Mouse (Mus musculus) MEL (cell line): Measurements from ENCODE around the gene Prps1. TPM values are rescaled to one million over a fixed set of nuclear protein-coding genes. Genes with fewer than 3 reads are reported as not detected.

Source experiments
- DNase-seq: peaks from one replicate; pipeline ENCODE4 v3.0.0; 2011; ENCODE audit warnings: low read depth, low spot score
- H3K27ac ChIP-seq: 2 replicates; pipeline ENCODE4 v1.5.1; 2012; ENCODE audit warnings: low read depth, mild to moderate bottlenecking, control low read depth, low read length, moderate library complexity; ENCODE audit not compliant: control insufficient read depth
- H3K27me3 ChIP-seq, 2 experiments: fragments of 150-350 bp in 1 of 2; sonication (generic) in 1 of 2; 2 replicates each; pipeline ENCODE4 v1.6.1; 2012; ENCODE audit warnings: low read length in 2 of 2, mild to moderate bottlenecking in 2 of 2, improper control_type of control experiment in 1 of 2, moderate library complexity in 1 of 2; ENCODE audit not compliant: insufficient read depth in 2 of 2, control insufficient read depth in 1 of 2
- H3K36me3 ChIP-seq, 2 experiments: 2 replicates each; pipeline ENCODE4 v1.6.1; 2012 to 2014; ENCODE audit warnings: low read length in 2 of 2, improper control_type of control experiment in 1 of 2, inconsistent platforms in 1 of 2, mild to moderate bottlenecking in 1 of 2; ENCODE audit not compliant: insufficient read depth in 2 of 2, control insufficient read depth in 1 of 2
- H3K4me1 ChIP-seq, 2 experiments: fragments of 150-350 bp in 1 of 2; sonication (generic) in 1 of 2; 2 replicates each; pipeline ENCODE4 v1.6.1; 2012; ENCODE audit warnings: low read length in 2 of 2, improper control_type of control experiment in 1 of 2, mild to moderate bottlenecking in 1 of 2; ENCODE audit not compliant: insufficient read depth in 2 of 2, control insufficient read depth in 1 of 2
- H3K4me3 ChIP-seq, 2 experiments: fragments of 150-350 bp in 1 of 2; sonication (generic) in 1 of 2; 2 replicates each; pipeline ENCODE4 v1.5.1; 2012; ENCODE audit warnings: low read depth in 2 of 2, low read length in 2 of 2, mild to moderate bottlenecking in 2 of 2, moderate library complexity in 2 of 2, control low read depth in 1 of 2, improper control_type of control experiment in 1 of 2; ENCODE audit not compliant: control insufficient read depth in 1 of 2, insufficient read depth in 1 of 2
- H3K79me2 ChIP-seq: 2 replicates; pipeline ENCODE4 v1.6.1; 2012; ENCODE audit warnings: mild to moderate bottlenecking, low read length, moderate library complexity; ENCODE audit not compliant: control insufficient read depth, poor library complexity, insufficient read depth
- H3K9ac ChIP-seq: 2 replicates; pipeline ENCODE4 v1.6.1; 2012; ENCODE audit warnings: low read depth, mild to moderate bottlenecking, control low read depth, low read length, moderate library complexity; ENCODE audit not compliant: control insufficient read depth, poor library complexity, severe bottlenecking
- H3K9me3 ChIP-seq: fragments of 150-350 bp; sonication (generic); replicated peaks from 2 replicates; pipeline ENCODE4 v1.6.1; 2012; ENCODE audit warnings: mild to moderate bottlenecking, low read length, improper control_type of control experiment, moderate library complexity; ENCODE audit not compliant: insufficient read depth
- BHLHE40 ChIP-seq: IDR thresholded peaks from 2 replicates; pipeline ENCODE4 v1.6.1; 2012; ENCODE audit warnings: low read depth, mild to moderate bottlenecking, inconsistent platforms, low read length, improper control_type of control experiment, borderline replicate concordance
- CHD1 ChIP-seq: IDR thresholded peaks from 2 replicates; pipeline ENCODE4 v1.6.1; 2012; ENCODE audit warnings: low read depth, mild to moderate bottlenecking, inconsistent platforms, low read length, improper control_type of control experiment
- CHD2 ChIP-seq: IDR thresholded peaks from 2 replicates; pipeline ENCODE4 v1.6.1; 2011; ENCODE audit warnings: low read length, improper control_type of control experiment
- CTCF ChIP-seq, 3 experiments: IDR thresholded peaks in 2 of 3; conservative IDR thresholded peaks in 1 of 3; 2 replicates each; pipeline ENCODE4 v1.5.1; 2011 to 2012; ENCODE audit warnings: low read length in 3 of 3, low read depth in 2 of 3, mild to moderate bottlenecking in 2 of 3, improper control_type of control experiment in 1 of 3, inconsistent platforms in 1 of 3, mixed read lengths in 1 of 3, moderate library complexity in 1 of 3; ENCODE audit not compliant: control insufficient read depth in 1 of 3, insufficient read depth in 1 of 3, poor library complexity in 1 of 3, severe bottlenecking in 1 of 3
- E2F4 ChIP-seq: IDR thresholded peaks from 2 replicates; pipeline ENCODE4 v1.6.1; 2011; ENCODE audit warnings: low read depth, low read length, improper control_type of control experiment, borderline replicate concordance
- ELF1 ChIP-seq: IDR thresholded peaks from 2 replicates; pipeline ENCODE4 v1.6.1; 2014; ENCODE audit warnings: low read depth, mild to moderate bottlenecking, inconsistent platforms, low read length, improper control_type of control experiment, moderate library complexity
- EP300 ChIP-seq, 2 experiments: IDR thresholded peaks; 2 replicates each; pipeline ENCODE4 v1.6.1; 2011; ENCODE audit warnings: improper control_type of control experiment in 2 of 2, low read length in 2 of 2, low read depth in 1 of 2, mild to moderate bottlenecking in 1 of 2
- ETS1 ChIP-seq: IDR thresholded peaks from 2 replicates; pipeline ENCODE4 v1.6.1; 2012; ENCODE audit warnings: low read depth, mild to moderate bottlenecking, inconsistent platforms, low read length, improper control_type of control experiment, moderate library complexity
- GABPA ChIP-seq: IDR thresholded peaks from 2 replicates; pipeline ENCODE4 v1.6.1; 2012; ENCODE audit warnings: low read depth, mild to moderate bottlenecking, inconsistent platforms, low read length, improper control_type of control experiment, moderate library complexity
- GATA1 ChIP-seq: IDR thresholded peaks from 2 replicates; pipeline ENCODE4 v1.6.1; 2011; ENCODE audit warnings: low read depth, low read length, improper control_type of control experiment
- HCFC1 ChIP-seq: IDR thresholded peaks from 2 replicates; pipeline ENCODE4 v1.6.1; 2012; ENCODE audit warnings: low read depth, mild to moderate bottlenecking, inconsistent platforms, low read length, improper control_type of control experiment, moderate library complexity
- KAT2A ChIP-seq: conservative IDR thresholded peaks from 2 replicates; pipeline ENCODE4 v1.6.1; 2012; ENCODE audit warnings: low read depth, low read length, improper control_type of control experiment, inconsistent platforms
- MAFK ChIP-seq: IDR thresholded peaks from 2 replicates; pipeline ENCODE4 v1.6.1; 2011; ENCODE audit warnings: low read depth, mild to moderate bottlenecking, low read length, improper control_type of control experiment, borderline replicate concordance
- MAX ChIP-seq: IDR thresholded peaks from 2 replicates; pipeline ENCODE4 v1.6.1; 2011; ENCODE audit warnings: low read length, improper control_type of control experiment
- MAZ ChIP-seq: IDR thresholded peaks from 2 replicates; pipeline ENCODE4 v1.6.1; 2012; ENCODE audit warnings: low read depth, mild to moderate bottlenecking, inconsistent platforms, low read length, improper control_type of control experiment
- MEF2A ChIP-seq: IDR thresholded peaks from 2 replicates; pipeline ENCODE4 v1.6.1; 2014; ENCODE audit warnings: low read depth, mild to moderate bottlenecking, inconsistent platforms, low read length, improper control_type of control experiment; ENCODE audit not compliant: poor library complexity, insufficient replicate concordance, severe bottlenecking; ENCODE audit errors: extremely low read depth
- MXI1 ChIP-seq: IDR thresholded peaks from 2 replicates; pipeline ENCODE4 v1.6.1; 2011; ENCODE audit warnings: mild to moderate bottlenecking, low read depth, low read length, improper control_type of control experiment
- MYB ChIP-seq: IDR thresholded peaks from 2 replicates; pipeline ENCODE4 v1.6.1; 2011; ENCODE audit warnings: mild to moderate bottlenecking, low read depth, low read length, improper control_type of control experiment
- MYC ChIP-seq: IDR thresholded peaks from 2 replicates; pipeline ENCODE4 v1.6.1; 2011; ENCODE audit warnings: low read depth, mild to moderate bottlenecking, low read length, improper control_type of control experiment, moderate library complexity
- NELFE ChIP-seq: IDR thresholded peaks from 2 replicates; pipeline ENCODE4 v1.6.1; 2011; ENCODE audit warnings: low read depth, low read length, improper control_type of control experiment
- NRF1 ChIP-seq: IDR thresholded peaks from 2 replicates; pipeline ENCODE4 v1.6.1; 2014; ENCODE audit warnings: low read depth, mild to moderate bottlenecking, inconsistent platforms, low read length, improper control_type of control experiment, moderate library complexity; ENCODE audit not compliant: poor library complexity, insufficient read depth, severe bottlenecking
- POLR2A ChIP-seq, 2 experiments: IDR thresholded peaks; 2 replicates each; pipeline ENCODE4 v1.6.1; 2011 to 2012; ENCODE audit warnings: low read length in 2 of 2, mild to moderate bottlenecking in 2 of 2, control low read depth in 1 of 2, improper control_type of control experiment in 1 of 2, low read depth in 1 of 2, moderate library complexity in 1 of 2; ENCODE audit not compliant: control insufficient read depth in 1 of 2, insufficient read depth in 1 of 2, poor library complexity in 1 of 2
- POLR2AphosphoS2 ChIP-seq: IDR thresholded peaks from 2 replicates; pipeline ENCODE4 v1.6.1; 2011; ENCODE audit warnings: low read length, improper control_type of control experiment
- POLR2AphosphoS5 ChIP-seq: IDR thresholded peaks from 2 replicates; pipeline ENCODE4 v1.6.1; 2012; ENCODE audit warnings: low read depth, borderline replicate concordance, mild to moderate bottlenecking, inconsistent platforms, low read length, moderate library complexity, mixed read lengths
- RAD21 ChIP-seq: IDR thresholded peaks from 2 replicates; pipeline ENCODE4 v1.6.1; 2011; ENCODE audit warnings: mild to moderate bottlenecking, low read depth, low read length, improper control_type of control experiment
- RCOR1 ChIP-seq: IDR thresholded peaks from 2 replicates; pipeline ENCODE4 v1.6.1; 2012; ENCODE audit warnings: low read depth, mild to moderate bottlenecking, inconsistent platforms, low read length, improper control_type of control experiment
- SMC3 ChIP-seq: IDR thresholded peaks from 2 replicates; pipeline ENCODE4 v1.6.1; 2011; ENCODE audit warnings: low read depth, low read length, improper control_type of control experiment
- TBP ChIP-seq: IDR thresholded peaks from 2 replicates; pipeline ENCODE4 v1.8.0; 2011; ENCODE audit warnings: low read depth, low read length, improper control_type of control experiment
- TCF12 ChIP-seq: IDR thresholded peaks from 2 replicates; pipeline ENCODE4 v1.6.1; 2014; ENCODE audit warnings: low read depth, mild to moderate bottlenecking, inconsistent platforms, low read length, improper control_type of control experiment, moderate library complexity
- UBTF ChIP-seq: IDR thresholded peaks from 2 replicates; pipeline ENCODE4 v1.6.1; 2012; ENCODE audit warnings: low read depth, mild to moderate bottlenecking, inconsistent platforms, low read length, improper control_type of control experiment, moderate library complexity, borderline replicate concordance; ENCODE audit not compliant: insufficient read depth
- USF1 ChIP-seq: IDR thresholded peaks from 2 replicates; pipeline ENCODE4 v1.6.1; 2014; ENCODE audit warnings: low read depth, mild to moderate bottlenecking, inconsistent platforms, low read length, improper control_type of control experiment, moderate library complexity
- USF2 ChIP-seq, 2 experiments: IDR thresholded peaks; 2 replicates each; pipeline ENCODE4 v1.6.1; 2011 to 2012; ENCODE audit warnings: improper control_type of control experiment in 2 of 2, low read length in 2 of 2, borderline replicate concordance in 1 of 2, inconsistent platforms in 1 of 2, low read depth in 1 of 2, mild to moderate bottlenecking in 1 of 2; ENCODE audit not compliant: insufficient read depth in 1 of 2
- ZC3H11A ChIP-seq: IDR thresholded peaks from 2 replicates; pipeline ENCODE4 v1.6.1; 2012; ENCODE audit warnings: low read depth, mild to moderate bottlenecking, inconsistent platforms, low read length, improper control_type of control experiment
- ZKSCAN1 ChIP-seq: IDR thresholded peaks from 2 replicates; pipeline ENCODE4 v1.6.1; 2012; ENCODE audit warnings: low read depth, mild to moderate bottlenecking, inconsistent platforms, low read length, improper control_type of control experiment, moderate library complexity
- ZMIZ1 ChIP-seq: IDR thresholded peaks from 2 replicates; pipeline ENCODE4 v1.6.1; 2012; ENCODE audit warnings: low read depth, mild to moderate bottlenecking, inconsistent platforms, low read length, improper control_type of control experiment, moderate library complexity
- ZNF384 ChIP-seq: IDR thresholded peaks from 2 replicates; pipeline ENCODE4 v1.6.1; 2012; ENCODE audit warnings: low read depth, mild to moderate bottlenecking, inconsistent platforms, low read length, improper control_type of control experiment
- polyA plus RNA-seq, 2 experiments: library from polyadenylated mRNA; stranded (reverse) in 1 of 2; unstranded in 1 of 2; fragments of >175 nt in 1 of 2; fragments of >200 nt in 1 of 2; gene quantifications; 2 replicates each; pipeline versions ENCODE4 v1.2.1 to v1.2.4; 2012; ENCODE audit warnings: low replicate concordance in 2 of 2, low read depth in 1 of 2; ENCODE audit not compliant: insufficient read length in 2 of 2, insufficient read depth in 1 of 2, missing spikeins in 1 of 2
- total RNA-seq: library from RNA; depleted of rRNA; stranded (reverse); fragments of 300-350 nt; gene quantifications from 2 replicates; pipeline ENCODE4 v1.2.3, GENCODE M21; 2012; rRNA removed

Gene Prps1
- 110 and 113 TPM in 2 replicates for total RNA-seq
- 100 to 1,000 TPM in 1 of 2 experiments, not detected in 1; 172 TPM for polyA plus RNA-seq

- Histone ChIP-seq H3K27ac (peak within 1 kb of the TSS; percentile 64), H3K27me3 (no peaks in the 10 kb centered on the region; a peak in 1 of 4 replicates), H3K9me3 (no peaks in the 10 kb centered on the region), H3K36me3 (peaks cover 0 to 14% of the 10 kb centered on the region in 2 experiments; a peak in 2 of 4 replicates), H3K79me2 (peaks cover 44% of the 10 kb centered on the region), H3K9ac (peak within 1 kb of the TSS; percentile 91), H3K4me1 (peaks cover 3 to 5% of the 10 kb centered on the region in 2 experiments; a peak in 2 of 4 replicates), H3K4me3 (peak within 1 kb of the TSS; percentile 83 to 95)
- peak; percentile 96 for DNase-seq
- peak; percentile 33 for TF ChIP-seq MAX
- TF ChIP-seq NELFE: peak; percentile 85
- 0 out of 2 replicates have a peak, but pooled peaks have one; percentile 24 for TF ChIP-seq TCF12
- peak; percentile 78 for TF ChIP-seq NRF1
- no peak for TF ChIP-seq MAZ
- no peak for TF ChIP-seq MXI1
- TF ChIP-seq CHD2: no peak
- TF ChIP-seq GATA1: peak; percentile 45; the same call in 1 of the 2 replicates
- TF ChIP-seq CHD1: no peak
- TF ChIP-seq ZKSCAN1: no peak
- peak; percentile 85 for TF ChIP-seq E2F4
- peak; percentile 79 to 96 for TF ChIP-seq POLR2A (IDR thresholded peaks at IDR 0.05; ENCODE audit: control insufficient read depth in 1 of 2, insufficient read depth in 1 of 2, low read depth in 1 of 2, low read length in 2 of 2, poor library complexity in 1 of 2)
- TF ChIP-seq POLR2AphosphoS5: no peak
- no peak for TF ChIP-seq USF1
- peak; percentile 27; the same call in 1 of the 2 replicates for TF ChIP-seq ZNF384
- no peak for TF ChIP-seq MYB
- no peak for TF ChIP-seq BHLHE40
- no peak for TF ChIP-seq SMC3
- TF ChIP-seq GABPA: no peak
- TF ChIP-seq RCOR1: 0 out of 2 replicates have a peak, but pooled peaks have one; percentile 17
- peak; percentile 98 for TF ChIP-seq TBP
- peak; percentile 84 for TF ChIP-seq ZMIZ1
- no peak for TF ChIP-seq UBTF
- no peak for TF ChIP-seq USF2 (IDR thresholded peaks at IDR 0.05; ENCODE audit: borderline replicate concordance in 1 of 2, insufficient read depth in 1 of 2, low read depth in 1 of 2, low read length in 2 of 2)
- no peak for TF ChIP-seq KAT2A
- TF ChIP-seq MEF2A: no peak
- no peak for TF ChIP-seq CTCF (IDR thresholded peaks at IDR 0.05 in 2 of 3, conservative IDR thresholded peaks at IDR 0.05 in 1 of 3; ENCODE audit: control insufficient read depth in 1 of 3, insufficient read depth in 1 of 3, low read depth in 2 of 3, low read length in 3 of 3, poor library complexity in 1 of 3, severe bottlenecking in 1 of 3)
- no peak for TF ChIP-seq MYC
- TF ChIP-seq EP300 (IDR thresholded peaks at IDR 0.05; ENCODE audit: low read depth in 1 of 2, low read length in 2 of 2): 0 out of 4 replicates have a peak, but pooled peaks of 1 of the 2 experiments have one; percentile 14
- no peak for TF ChIP-seq MAFK
- no peak; the same call in 1 of the 2 replicates for TF ChIP-seq ETS1
- peak; percentile 90 for TF ChIP-seq POLR2AphosphoS2
- TF ChIP-seq HCFC1: peak; percentile 68; the same call in 1 of the 2 replicates
- peak; percentile 82 for TF ChIP-seq ELF1
- TF ChIP-seq RAD21: no peak
- TF ChIP-seq ZC3H11A: no peak
Measured at GRCm38 (mm10) chrX:140456279-140456731, at the start of gene Prps1. TSS of gene Prps1 (plus strand) at chrX:140456613.
